Mouse (Mus musculus) heart, postnatal 0 days (tissue): ENCODE data around the gene Nav1. TPM values are rescaled to one million over a fixed set of nuclear protein-coding genes. Genes with fewer than 3 reads are reported as not detected.

Source experiments
- ATAC-seq: fragments of 200-750 bp; cut with Nextera tagmentation; 2 replicates; pipeline ENCODE4 v1.8.0; 2017; ENCODE audit warnings: low read depth, moderate number of reproducible peaks, moderate library complexity; ENCODE audit not compliant: insufficient read depth
- DNase-seq: peaks from one replicate; pipeline ENCODE4 v3.0.0-alpha.2; 2016; ENCODE audit warnings: low spot score
- H3K27ac ChIP-seq: fragments of 300-500 bp; sonication (generic); 2 replicates; pipeline ENCODE4 v1.5.1; 2014; ENCODE audit warnings: low read depth, mild to moderate bottlenecking
- H3K27me3 ChIP-seq: fragments of 300-500 bp; sonication (generic); 2 replicates; pipeline ENCODE4 v1.6.1; 2014; ENCODE audit warnings: low read length, mixed read lengths; ENCODE audit not compliant: control insufficient read depth, insufficient read depth
- H3K36me3 ChIP-seq: fragments of 300-500 bp; sonication (generic); replicated peaks from 2 replicates; pipeline ENCODE4 v1.6.1; 2014; ENCODE audit warnings: low read length, mixed read lengths; ENCODE audit not compliant: control insufficient read depth, insufficient read depth
- H3K4me1 ChIP-seq: fragments of 300-500 bp; sonication (generic); 2 replicates; pipeline ENCODE4 v1.6.1; 2014; ENCODE audit warnings: antibody characterized with exemption; ENCODE audit not compliant: control insufficient read depth, insufficient read depth
- H3K4me2 ChIP-seq: fragments of 300-500 bp; sonication (generic); 2 replicates; pipeline ENCODE4 v1.6.1; 2014; ENCODE audit warnings: low read depth, mild to moderate bottlenecking, low read length, moderate library complexity
- H3K4me3 ChIP-seq: fragments of 300-500 bp; sonication (generic); 2 replicates; pipeline ENCODE4 v1.5.1; 2014; ENCODE audit warnings: low read depth, low read length
- H3K9ac ChIP-seq: fragments of 300-500 bp; sonication (generic); replicated peaks from 2 replicates; pipeline ENCODE4 v1.6.1; 2014; ENCODE audit warnings: low read depth, low read length, mixed read lengths
- H3K9me3 ChIP-seq: fragments of 300-500 bp; sonication (generic); replicated peaks from 2 replicates; pipeline ENCODE4 v1.6.1; 2016; ENCODE audit warnings: low read length; ENCODE audit not compliant: control insufficient read depth
- CTCF ChIP-seq: IDR thresholded peaks from 2 replicates; pipeline ENCODE4 v1.5.1; 2016; ENCODE audit warnings: antibody characterized with exemption, control low read depth, low read depth
- EP300 ChIP-seq: IDR thresholded peaks from 2 replicates; pipeline ENCODE4 v1.6.1; 2016; ENCODE audit warnings: antibody characterized with exemption, low read depth
- WGBS: fragments of 180-500 bp; shearing (Covaris S2); extraction: QIAGEN DNeasy Blood & Tissue Kit; methylation state at CpG from one replicate; pipeline ENCODE4 v1.1.7; 2014; 5-methylcytosine and 5-hydroxymethylcytosine counted together
- polyA plus RNA-seq: library from polyadenylated mRNA; unstranded; fragments of >200 nt; fragmentation: Nextera tagmentation; extraction: Ambion mirVana; gene quantifications from 2 replicates; pipeline ENCODE4 v1.2.1, GENCODE M21; 2015
- total RNA-seq: library from RNA; depleted of rRNA; stranded (reverse); fragments of >200 nt; gene quantifications from 2 replicates; pipeline ENCODE4 v1.2.3, GENCODE M21; 2014; ENCODE audit warnings: low replicate concordance

Nav1 gene
- total and polyA plus RNA-seq, 2 experiments from 2014 or later = 10.3 to 29.9 TPM

DNA sequence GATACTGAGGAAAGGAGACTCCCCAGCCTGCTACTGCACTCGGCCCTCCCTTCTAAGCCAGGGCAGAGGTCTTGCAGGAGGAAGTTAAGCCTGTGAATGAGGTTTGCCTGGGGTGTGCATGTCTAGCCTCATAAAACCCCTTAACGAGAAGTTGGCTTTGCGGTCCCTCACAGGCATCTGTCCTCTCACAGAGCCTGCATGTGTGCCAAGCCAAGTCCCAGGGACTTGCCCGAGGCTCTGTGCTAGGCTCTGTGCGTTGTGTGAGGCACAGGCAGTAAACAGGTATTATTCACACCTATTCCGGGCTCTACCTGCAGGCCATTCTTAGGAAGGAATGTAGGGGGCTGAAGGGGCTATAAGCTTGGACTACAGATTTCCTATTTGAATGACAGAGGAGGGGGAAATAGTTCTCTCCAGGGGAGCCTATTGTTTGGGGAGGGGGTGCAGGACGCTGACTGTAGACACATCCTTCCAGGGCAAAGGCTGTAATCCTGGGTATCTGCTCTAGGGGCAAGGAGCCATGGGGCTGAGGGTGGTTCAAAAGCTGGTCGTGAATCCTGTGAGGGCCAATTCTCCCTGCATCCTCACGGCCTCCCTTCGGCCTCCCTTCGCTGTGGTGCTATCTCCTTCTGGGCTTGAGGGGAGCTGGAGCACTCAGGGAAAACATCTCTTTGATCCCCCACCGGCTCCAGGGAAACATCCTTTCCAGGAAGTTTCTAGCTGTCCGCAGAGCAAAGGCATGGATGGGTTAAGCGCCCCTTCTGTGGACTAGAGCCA is 99.3 kb downstream of the Nav1 start:
- no peak overlapping the region; the same call in 1 of the 2 replicates for H3K9ac ChIP-seq
- no peak for ATAC-seq
- H3K9me3 ChIP-seq = no peaks in the 10 kb centered on the region
- no peaks in the 10 kb centered on the region for H3K36me3 ChIP-seq
- H3K4me3 ChIP-seq = no peak overlapping the region
- DNase-seq = no peak
- H3K4me1 ChIP-seq = peaks cover 27% of the 10 kb centered on the region; the same call in 1 of the 2 replicates
- TF ChIP-seq CTCF = no peak
- TF ChIP-seq EP300 = no peak
- peak overlapping the region; percentile 69 for H3K4me2 ChIP-seq
- 45% methylated on average over 14 of the region's 14 CpGs for WGBS
- H3K27ac ChIP-seq = no peak overlapping the region
- H3K27me3 ChIP-seq = no peaks in the 10 kb centered on the region

DNA sequence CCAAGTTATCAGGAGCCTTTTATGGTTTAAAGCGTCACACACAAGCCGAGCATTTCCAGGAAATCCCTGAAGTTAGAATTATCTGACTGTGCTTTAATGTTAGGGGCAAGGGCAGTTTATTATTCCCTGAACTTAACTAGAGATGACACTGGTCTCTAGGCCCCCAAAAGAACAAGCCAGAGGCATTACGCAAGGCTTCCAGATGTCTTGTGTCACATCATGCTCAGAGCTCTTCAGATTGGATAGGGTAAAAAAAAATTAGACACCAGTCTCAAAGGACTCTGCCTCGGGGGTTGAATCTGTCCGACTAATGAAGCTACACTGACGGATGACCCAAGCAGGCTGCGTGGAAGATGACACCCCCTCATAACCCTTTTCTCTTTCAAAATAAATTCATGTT is 101.6 kb downstream of the Nav1 start:
- DNase-seq (no peak), ATAC-seq (no peak)
- no peaks in the 10 kb centered on the region for H3K27me3 ChIP-seq
- H3K4me3 ChIP-seq = no peak overlapping the region
- WGBS = 76% methylated on average over 7 of the region's 7 CpGs
- H3K9me3 ChIP-seq = no peaks in the 10 kb centered on the region
- H3K9ac ChIP-seq = no peak overlapping the region
- H3K4me1 ChIP-seq = peaks cover 27% of the 10 kb centered on the region; the same call in 1 of the 2 replicates
- TF ChIP-seq CTCF (no peak), EP300 (no peak)
- no peak overlapping the region for H3K4me2 ChIP-seq
- no peak overlapping the region for H3K27ac ChIP-seq
- H3K36me3 ChIP-seq = no peaks in the 10 kb centered on the region

DNA sequence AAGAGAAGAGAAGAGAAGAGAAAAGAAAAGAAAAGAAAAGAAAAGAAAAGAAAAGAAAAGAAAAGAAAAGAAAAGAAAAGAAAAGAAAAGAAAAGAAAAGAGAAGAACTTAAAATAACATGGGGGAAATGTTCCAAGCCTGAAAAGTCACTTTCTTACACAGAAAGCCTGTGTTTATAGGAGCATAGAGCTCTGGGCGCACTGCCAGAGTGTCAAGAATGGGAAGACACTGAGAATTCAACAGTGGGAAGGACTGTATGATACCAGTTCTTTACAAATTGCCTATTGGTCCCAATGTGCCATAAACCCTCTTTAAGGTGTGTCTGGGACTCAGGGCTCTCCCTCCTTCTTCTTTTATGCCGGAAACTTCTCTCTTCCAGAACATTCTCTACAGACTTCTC is 103.7 kb downstream of the Nav1 start:
- WGBS = 71% methylated on average over 2 of the region's 2 CpGs
- Histone ChIP-seq H3K4me1 (peaks cover 15% of the 10 kb centered on the region; the same call in 1 of the 2 replicates), H3K4me3 (no peak overlapping the region), H3K27ac (no peak overlapping the region), H3K36me3 (0 out of 2 replicates have a peak, but pooled peaks cover 5% of the 10 kb centered on the region), H3K27me3 (no peaks in the 10 kb centered on the region), H3K4me2 (no peak overlapping the region), H3K9ac (no peak overlapping the region), H3K9me3 (no peaks in the 10 kb centered on the region)
- no peak for ATAC-seq
- DNase-seq = no peak
- TF ChIP-seq CTCF = no peak
- no peak for TF ChIP-seq EP300

DNA sequence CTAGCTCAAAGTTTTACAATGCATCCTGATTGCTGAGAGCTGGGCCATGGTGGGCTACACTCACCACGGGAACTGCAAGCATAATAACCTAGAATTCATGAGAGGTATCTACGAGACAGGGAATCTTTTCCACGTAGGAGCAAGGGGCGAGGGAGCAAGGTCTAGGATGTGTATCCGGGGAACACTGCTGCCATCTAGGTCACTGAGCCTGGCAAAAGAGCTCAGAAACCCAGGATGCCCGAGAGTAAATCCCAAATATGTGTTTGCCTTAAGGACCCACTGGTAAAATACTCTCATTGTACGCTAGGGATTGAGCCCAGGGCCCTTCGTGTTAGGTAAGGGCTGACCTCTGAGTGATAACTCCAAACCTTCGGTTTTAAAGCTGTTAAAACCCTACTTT is 104.3 kb downstream of the Nav1 start:
- ATAC-seq (no peak), DNase-seq (no peak)
- WGBS = 80% methylated on average over 9 of the region's 9 CpGs
- Histone ChIP-seq H3K4me2 (no peak overlapping the region), H3K4me3 (no peak overlapping the region), H3K27me3 (no peaks in the 10 kb centered on the region), H3K27ac (no peak overlapping the region), H3K9ac (no peak overlapping the region), H3K4me1 (peaks cover 10% of the 10 kb centered on the region; the same call in 1 of the 2 replicates), H3K9me3 (no peaks in the 10 kb centered on the region), H3K36me3 (0 out of 2 replicates have a peak, but pooled peaks cover 5% of the 10 kb centered on the region)
- TF ChIP-seq EP300 (no peak), CTCF (no peak)

DNA sequence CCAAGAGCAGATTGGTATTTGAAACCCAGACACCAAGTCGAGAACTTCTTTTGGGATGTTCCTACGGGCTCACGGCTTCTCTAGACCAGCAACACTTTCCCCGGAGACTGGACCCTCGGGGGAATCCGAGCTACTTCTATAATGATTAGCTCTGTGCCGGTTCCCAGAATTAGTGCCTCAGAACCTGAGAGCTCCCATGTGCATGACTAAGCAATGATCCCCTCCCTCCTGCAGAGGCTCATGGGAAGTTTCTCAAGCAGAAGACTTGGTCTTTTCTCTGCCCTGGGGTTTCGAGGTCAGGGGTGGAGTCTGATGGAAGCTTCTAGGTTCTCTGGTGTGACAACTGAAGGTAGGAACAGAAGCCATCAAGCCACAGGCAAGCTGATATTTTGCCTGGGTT is 105.0 kb downstream of the Nav1 start:
- TF ChIP-seq CTCF (no peak), EP300 (no peak)
- Histone ChIP-seq H3K36me3 (0 out of 2 replicates have a peak, but pooled peaks cover 5% of the 10 kb centered on the region), H3K27me3 (no peaks in the 10 kb centered on the region), H3K9me3 (no peaks in the 10 kb centered on the region), H3K4me1 (peaks cover 10% of the 10 kb centered on the region; the same call in 1 of the 2 replicates), H3K4me3 (no peak overlapping the region), H3K27ac (no peak overlapping the region), H3K9ac (no peak overlapping the region), H3K4me2 (no peak overlapping the region)
- DNase-seq = no peak
- WGBS = 65% methylated on average over 8 of the region's 8 CpGs
- ATAC-seq = no peak
